Mouse (Mus musculus) heart, adult 2 months (tissue): ENCODE results near the gene Ptprn.

Source experiments
- CTCF ChIP-seq: fragments of 200-600 bp; IDR thresholded peaks from 2 replicates; pipeline ENCODE4 v1.8.1; 2022; ENCODE audit warnings: antibody characterized with exemption, mild to moderate bottlenecking, moderate library complexity
- EP300 ChIP-seq: fragments of 200-500 bp; IDR thresholded peaks from 2 replicates; pipeline ENCODE4 v1.6.1; 2011; ENCODE audit warnings: low read depth, low read length, control low read depth; ENCODE audit not compliant: insufficient read depth

DNA sequence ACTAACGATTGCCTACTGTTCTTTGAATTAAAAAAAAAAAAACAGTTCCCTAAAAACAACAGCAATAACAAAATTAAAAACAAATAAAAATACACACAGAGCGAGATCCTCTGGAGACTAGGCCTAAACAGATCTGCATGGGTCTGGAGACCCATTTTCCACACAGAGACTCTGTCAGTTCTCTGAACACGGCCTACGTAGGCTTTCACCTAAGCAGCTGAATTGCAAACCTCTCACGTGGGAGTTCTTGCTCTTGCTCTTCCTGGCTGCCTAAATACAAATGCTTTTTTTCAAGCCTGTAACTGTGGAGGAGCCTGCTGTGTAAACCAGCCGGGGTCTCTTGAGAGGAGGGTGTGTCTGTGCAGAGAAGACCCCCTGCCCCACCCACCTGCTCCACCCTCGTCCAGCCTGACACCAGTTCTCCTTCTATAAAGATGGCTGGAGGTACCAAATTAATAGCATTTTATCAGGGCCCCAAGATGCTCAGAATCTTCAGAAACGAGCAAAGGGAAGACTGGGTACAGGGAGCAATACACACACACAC is 25.7 kb upstream of the Ptprn start:
- TF ChIP-seq CTCF (no peak), EP300 (no peak)
